Mouse (Mus musculus) C2C12 (cell line): Measurements from ENCODE around the gene Ebpl.

Experiments used
- CTCF ChIP-seq: IDR thresholded peaks from one replicate; pipeline ENCODE4 v1.5.1; 2011; ENCODE audit not compliant: control insufficient read depth, insufficient read depth, insufficient read length
- MAX ChIP-seq: IDR thresholded peaks from one replicate; pipeline ENCODE4 v1.6.1; 2011; ENCODE audit warnings: mild to moderate bottlenecking, control low read depth
- MYOD1 ChIP-seq: IDR thresholded peaks from one replicate; pipeline ENCODE4 v1.6.1; 2011; ENCODE audit warnings: low read depth; ENCODE audit not compliant: control insufficient read depth, insufficient read length

DNA sequence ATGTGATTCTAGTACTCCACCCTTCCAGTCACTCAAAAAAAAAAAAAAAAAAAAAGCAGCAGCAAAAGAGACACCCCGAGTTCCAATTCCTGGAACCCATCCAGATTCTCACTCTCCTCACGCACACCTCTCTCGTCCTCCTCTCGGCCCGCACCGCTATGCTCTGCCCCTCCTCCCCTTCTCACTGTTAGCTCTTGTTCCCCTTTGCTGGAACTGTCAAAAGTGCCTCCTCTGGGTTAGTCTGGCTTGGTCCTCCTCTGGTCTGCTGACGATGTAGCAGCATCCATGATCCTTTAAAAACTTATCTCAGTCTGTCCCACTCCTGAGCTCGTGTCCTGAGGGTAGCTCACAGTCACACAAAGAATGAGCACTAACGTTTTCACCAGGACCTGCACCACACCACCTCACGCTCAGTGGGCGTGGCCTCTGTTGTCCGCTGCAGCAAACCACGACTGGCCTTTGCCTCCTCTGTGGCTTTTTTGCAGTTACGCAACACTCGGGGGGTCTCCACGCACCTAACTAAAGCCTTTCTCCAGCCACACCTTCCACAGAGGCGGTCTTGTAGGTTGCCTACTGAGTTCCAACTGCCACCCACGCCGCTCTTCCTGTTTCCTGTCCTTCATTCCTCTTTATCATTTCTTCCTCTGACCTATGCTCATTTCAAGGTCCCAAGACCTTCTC lies 71.5 kb downstream of the Ebpl start:
- TF ChIP-seq CTCF: no peak
- TF ChIP-seq MAX: no peak
- no peak for TF ChIP-seq MYOD1
